Mouse (Mus musculus) spleen, adult 2 months (tissue): ENCODE results near the gene Acp2. TPM values are rescaled to one million over a fixed set of nuclear protein-coding genes. Genes with fewer than 3 reads are reported as not detected.

Source experiments
- DNase-seq, 2 experiments: peaks; one replicate each; pipeline versions ENCODE4 v3.0.0 to v3.0.0-alpha.2; 2012 to 2021; ENCODE audit warnings: low spot score in 2 of 2, low read depth in 1 of 2
- H3K27ac ChIP-seq: fragments of 200-500 bp; 2 replicates; pipeline ENCODE4 v1.5.1; 2012; ENCODE audit warnings: low read length, inconsistent platforms; ENCODE audit not compliant: insufficient read depth
- H3K27me3 ChIP-seq: fragments of 200-500 bp; 2 replicates; pipeline ENCODE4 v1.6.1; 2012; ENCODE audit warnings: mild to moderate bottlenecking, moderate library complexity, low read length, inconsistent platforms; ENCODE audit not compliant: control insufficient read depth, insufficient read depth
- H3K36me3 ChIP-seq: fragments of 200-500 bp; 2 replicates; pipeline ENCODE4 v1.6.1; 2012; ENCODE audit warnings: mild to moderate bottlenecking, low read length, inconsistent platforms; ENCODE audit not compliant: control insufficient read depth, insufficient read depth
- H3K4me1 ChIP-seq: fragments of 200-500 bp; 2 replicates; pipeline ENCODE4 v1.6.1; 2011; ENCODE audit warnings: inconsistent platforms; ENCODE audit not compliant: control insufficient read depth, insufficient read depth, insufficient read length
- H3K4me3 ChIP-seq: fragments of 200-500 bp; 2 replicates; pipeline ENCODE4 v1.5.1; 2011; ENCODE audit warnings: mild to moderate bottlenecking, inconsistent platforms; ENCODE audit not compliant: insufficient read depth, insufficient read length; ENCODE audit errors: extremely low read depth
- CTCF ChIP-seq: fragments of 200-500 bp; IDR thresholded peaks from 2 replicates; pipeline ENCODE4 v1.5.1; 2011; ENCODE audit warnings: mild to moderate bottlenecking, inconsistent platforms; ENCODE audit not compliant: insufficient read depth, insufficient read length, insufficient replicate concordance; ENCODE audit errors: extremely low read depth
- POLR2A ChIP-seq: fragments of 200-500 bp; IDR thresholded peaks from 2 replicates; pipeline ENCODE4 v1.6.1; 2011; ENCODE audit warnings: low read depth, low read length, inconsistent platforms
- WGBS: fragments of 180-500 bp; shearing (Covaris S2); methylation state at CpG from one replicate; pipeline ENCODE4 v1.1.7; 2018; 5-methylcytosine and 5-hydroxymethylcytosine counted together
- polyA plus RNA-seq: library from polyadenylated mRNA; depleted of rRNA; stranded (reverse); fragments of >200 nt; gene quantifications from 2 replicates; pipeline ENCODE4 v1.2.3, GENCODE M21; 2012; rRNA removed

The Acp2 gene
- polyA plus RNA-seq: 21.4 and 24.6 TPM in 2 replicates

- WGBS: 4% methylated on average over 28 of the region's 28 CpGs
- H3K36me3 ChIP-seq: peaks cover 3% of the 10 kb centered on the region; the same call in 1 of the 2 replicates
- no peaks in the 10 kb centered on the region for H3K27me3 ChIP-seq
- peaks cover 5% of the 10 kb centered on the region; the same call in 1 of the 2 replicates for H3K4me1 ChIP-seq
- H3K27ac ChIP-seq: peak within 1 kb of the TSS; percentile 67
- no peak for TF ChIP-seq CTCF
- TF ChIP-seq POLR2A: 0 out of 2 replicates have a peak, but pooled peaks have one; percentile 20
- peak within 1 kb of the TSS; percentile 81 for H3K4me3 ChIP-seq
- DNase-seq: peak; percentile 79 to 80
Measured at GRCm38 (mm10) chr2:91202222-91202971, at the start of gene Acp2, which contains the start of gene Nr1h3. Gene Acp2, plus strand, starts transcription at chr2:91202885. Gene Nr1h3, minus strand, starts transcription at chr2:91202834.

- Histone ChIP-seq H3K4me3 (no peak overlapping the region), H3K27me3 (no peaks in the 10 kb centered on the region), H3K4me1 (no peaks in the 10 kb centered on the region), H3K27ac (no peak overlapping the region), H3K36me3 (peaks cover 49% of the 10 kb centered on the region)
- TF ChIP-seq CTCF (no peak), POLR2A (no peak)
- WGBS: 91% methylated on average over 3 of the region's 3 CpGs
- DNase-seq: no peak
Measured at GRCm38 (mm10) chr2:91152885-91153377, 49.8 kb upstream of the Acp2 start.

- no peaks in the 10 kb centered on the region for H3K27me3 ChIP-seq
- no peak for TF ChIP-seq CTCF
- no peak for TF ChIP-seq POLR2A
- no peak for DNase-seq
- H3K36me3 ChIP-seq: peaks cover 54% of the 10 kb centered on the region
- no peak overlapping the region for H3K27ac ChIP-seq
- H3K4me1 ChIP-seq: no peaks in the 10 kb centered on the region
- no peak overlapping the region for H3K4me3 ChIP-seq
- 94% methylated on average over 3 of the region's 3 CpGs for WGBS
Measured at GRCm38 (mm10) chr2:91154091-91154490, 48.6 kb upstream of the Acp2 start.

GRCm38 (mm10) chr2:91157002-91157752 lies 45.5 kb upstream of the Acp2 start:
- H3K4me3 ChIP-seq: no peak overlapping the region
- H3K36me3 ChIP-seq: peaks cover 57% of the 10 kb centered on the region
- WGBS: 91% methylated on average over 6 of the region's 6 CpGs
- DNase-seq: no peak
- H3K4me1 ChIP-seq: no peaks in the 10 kb centered on the region
- TF ChIP-seq CTCF (no peak), POLR2A (no peak)
- H3K27ac ChIP-seq: no peak overlapping the region
- no peaks in the 10 kb centered on the region for H3K27me3 ChIP-seq

- TF ChIP-seq CTCF: no peak
- TF ChIP-seq POLR2A: no peak
- DNase-seq: no peak
- no peak overlapping the region for H3K4me3 ChIP-seq
- WGBS: 84% methylated on average over 6 of the region's 6 CpGs
- no peak overlapping the region for H3K27ac ChIP-seq
- peaks cover 57% of the 10 kb centered on the region for H3K36me3 ChIP-seq
- no peaks in the 10 kb centered on the region for H3K4me1 ChIP-seq
- H3K27me3 ChIP-seq: no peaks in the 10 kb centered on the region
Measured at GRCm38 (mm10) chr2:91160591-91160990, 42.1 kb upstream of the Acp2 start.

GRCm38 (mm10) chr2:91162952-91163351 lies 39.7 kb upstream of the Acp2 start:
- Histone ChIP-seq H3K4me3 (no peak overlapping the region), H3K27ac (no peak overlapping the region), H3K27me3 (no peaks in the 10 kb centered on the region), H3K4me1 (no peaks in the 10 kb centered on the region), H3K36me3 (peaks cover 47% of the 10 kb centered on the region)
- TF ChIP-seq POLR2A: no peak
- TF ChIP-seq CTCF: no peak
- DNase-seq: no peak
- 73% methylated on average over 4 of the region's 4 CpGs for WGBS

- TF ChIP-seq CTCF (no peak), POLR2A (no peak)
- WGBS: 74% methylated on average over 5 of the region's 5 CpGs
- DNase-seq: no peak
- Histone ChIP-seq H3K27ac (no peak overlapping the region), H3K27me3 (no peaks in the 10 kb centered on the region), H3K36me3 (peaks cover 45% of the 10 kb centered on the region), H3K4me3 (no peak overlapping the region), H3K4me1 (no peaks in the 10 kb centered on the region)
Measured at GRCm38 (mm10) chr2:91163532-91163931, 39.2 kb upstream of the Acp2 start.
